Mouse (Mus musculus) layer of hippocampus, postnatal 36 days (tissue): ENCODE measurements at regions not wholly inside any gene's neighbourhood (a gene's known extent, or its start where the extent isn't known, plus 50 kb on each side); places are given as distances from the start of the nearest gene placed in this dataset.

Experiments used
- DNase-seq, 2 experiments: peaks; one replicate each; pipeline ENCODE4 v3.0.0; 2022

DNA sequence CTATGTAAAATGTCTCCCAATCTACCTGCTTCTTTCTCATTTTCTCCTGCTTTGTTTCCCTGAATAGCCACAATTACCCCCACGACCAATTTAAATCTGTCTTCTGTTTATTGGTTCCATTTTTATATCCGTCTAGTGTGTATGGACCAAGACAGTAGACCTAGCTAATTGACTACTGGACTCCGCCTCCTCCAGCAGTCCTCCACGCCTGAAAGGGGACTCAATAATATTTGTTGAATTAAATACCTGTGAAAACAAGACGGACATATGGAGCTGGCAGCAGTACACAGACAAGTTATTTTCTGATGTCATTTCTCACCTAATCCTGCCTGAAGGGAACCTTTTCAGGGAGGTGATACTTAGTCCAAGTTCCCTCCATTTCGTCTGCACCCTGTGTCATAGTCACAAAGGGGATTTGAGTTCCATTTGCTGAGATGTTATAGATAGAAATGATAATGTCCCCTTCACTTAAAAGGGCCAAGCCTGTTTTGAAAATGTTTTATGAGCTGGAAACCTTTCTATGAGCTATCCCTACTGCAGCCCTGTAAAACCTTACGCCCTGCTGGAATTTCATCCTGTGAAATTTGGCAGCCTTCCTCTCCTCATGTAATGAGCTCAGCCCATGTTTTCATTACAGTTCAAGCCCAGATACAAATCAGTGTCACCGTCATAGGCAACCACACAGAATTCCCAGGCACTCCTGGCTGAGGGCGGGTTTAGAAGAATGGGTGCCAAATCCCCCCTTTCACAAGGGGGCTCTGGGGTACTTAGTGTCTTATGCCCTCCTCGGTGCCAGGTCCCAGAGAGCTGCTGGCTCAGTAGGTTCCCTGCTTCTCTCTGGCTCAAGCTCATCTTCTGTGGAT, 391.1 kb upstream of the Id4 start:
- no peak for DNase-seq

- no peak for DNase-seq
Observed at GRCm38 (mm10) chr13:47872645-47873044, 388.4 kb upstream of the Id4 start.

- DNase-seq = no peak
Observed at GRCm38 (mm10) chr13:47892569-47892968, 368.5 kb upstream of the Id4 start.

- DNase-seq = no peak
Observed at GRCm38 (mm10) chr13:47894331-47894730, 366.7 kb upstream of the Id4 start.

DNA sequence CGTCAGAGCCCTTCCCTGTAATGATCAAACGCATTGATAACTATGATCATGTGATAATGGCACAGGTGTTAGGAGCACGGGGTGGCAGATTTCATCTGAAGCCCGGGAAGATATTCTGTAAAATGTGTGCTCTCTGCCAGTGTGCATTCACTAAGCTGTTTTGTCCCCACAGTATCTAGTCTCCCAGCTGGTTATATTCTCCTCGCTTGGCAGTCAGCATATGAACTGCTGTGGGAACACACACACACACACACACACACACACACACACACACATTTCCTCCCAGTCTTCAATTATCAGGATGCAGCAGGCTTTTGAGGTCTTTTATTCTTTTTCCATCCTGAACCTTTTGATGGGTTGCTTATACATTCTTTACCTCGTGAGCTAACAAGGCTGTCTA, 365.8 kb upstream of the Id4 start:
- DNase-seq = peak in 1 of 2 experiments; percentile 10

GRCm38 (mm10) chr13:47896646-47897045, 364.4 kb upstream of the Id4 start:
- no peak for DNase-seq

GRCm38 (mm10) chr13:47909851-47910530, 351.0 kb upstream of the Id4 start:
- DNase-seq = no peak

DNA sequence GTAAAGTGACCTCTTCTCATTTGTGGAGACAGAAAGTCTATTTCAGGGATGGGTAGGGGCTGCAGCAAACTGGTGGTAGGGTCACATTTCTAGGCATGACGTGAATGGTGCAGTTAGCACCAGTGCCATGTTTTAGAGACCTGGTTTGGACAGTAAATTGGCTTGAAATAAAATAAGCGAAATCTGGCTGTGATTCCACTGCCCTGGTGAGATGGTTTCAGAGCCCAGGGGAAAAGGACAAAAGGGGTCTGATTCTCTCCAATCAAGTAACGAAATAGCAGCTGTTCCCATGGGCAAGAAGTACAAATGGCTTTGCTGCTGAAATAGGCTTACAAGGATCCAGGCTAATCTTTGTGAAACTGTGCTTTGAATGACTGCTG, 350.5 kb upstream of the Id4 start:
- DNase-seq = no peak

- peak; percentile 69 to 71 for DNase-seq
Observed at GRCm38 (mm10) chr13:47916456-47916855, 344.6 kb upstream of the Id4 start.

DNA sequence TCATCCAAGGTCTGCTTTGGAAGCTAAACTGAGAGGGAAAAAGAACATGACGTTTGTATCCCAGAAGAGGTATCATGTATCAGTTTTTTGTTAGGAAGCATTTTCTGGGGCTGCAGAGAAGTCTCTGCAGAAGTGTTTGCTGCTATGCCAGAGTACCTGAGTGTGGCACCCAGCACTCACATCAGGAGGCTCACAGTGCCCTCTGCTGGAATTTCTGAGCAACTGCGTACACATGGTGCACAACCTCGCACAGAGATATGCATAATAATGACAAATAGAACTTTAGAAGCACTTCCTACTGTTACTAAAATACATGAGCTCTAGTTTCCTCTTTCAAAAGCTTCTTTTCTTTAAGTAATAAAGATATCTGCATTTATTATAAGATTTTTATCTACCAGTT, 343.7 kb upstream of the Id4 start:
- DNase-seq = no peak

GRCm38 (mm10) chr13:47921044-47921443, 340.0 kb upstream of the Id4 start:
- DNase-seq = no peak

DNA sequence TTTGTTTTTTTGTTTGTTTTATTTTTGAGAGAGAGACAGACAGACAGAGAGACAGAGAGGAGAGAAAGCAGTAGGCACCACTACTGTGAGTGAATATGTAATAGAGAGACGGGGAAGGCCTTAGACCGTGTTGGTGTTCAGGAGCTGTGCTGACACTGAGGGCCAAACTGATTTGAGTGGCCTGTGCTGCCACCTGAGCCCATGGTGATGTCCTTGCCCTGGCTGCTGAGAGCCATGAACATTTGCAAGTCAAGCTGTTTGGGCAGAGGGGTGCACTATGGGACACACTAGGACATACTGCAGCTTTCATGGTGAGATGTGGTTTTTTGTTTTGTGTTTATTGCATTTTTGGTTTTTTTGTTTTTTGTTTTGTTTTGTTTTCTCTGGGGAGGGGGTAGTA, 320.3 kb upstream of the Id4 start:
- DNase-seq = no peak

- peak in 1 of 2 experiments; percentile 6 for DNase-seq
Observed at GRCm38 (mm10) chr13:47942368-47942787, 318.6 kb upstream of the Id4 start.

GRCm38 (mm10) chr13:47943645-47944044, 317.4 kb upstream of the Id4 start:
- DNase-seq = no peak

- no peak for DNase-seq
Observed at GRCm38 (mm10) chr13:47948098-47948865, 312.7 kb upstream of the Id4 start.

GRCm38 (mm10) chr13:47950456-47950855, 310.6 kb upstream of the Id4 start:
- no peak for DNase-seq

DNA sequence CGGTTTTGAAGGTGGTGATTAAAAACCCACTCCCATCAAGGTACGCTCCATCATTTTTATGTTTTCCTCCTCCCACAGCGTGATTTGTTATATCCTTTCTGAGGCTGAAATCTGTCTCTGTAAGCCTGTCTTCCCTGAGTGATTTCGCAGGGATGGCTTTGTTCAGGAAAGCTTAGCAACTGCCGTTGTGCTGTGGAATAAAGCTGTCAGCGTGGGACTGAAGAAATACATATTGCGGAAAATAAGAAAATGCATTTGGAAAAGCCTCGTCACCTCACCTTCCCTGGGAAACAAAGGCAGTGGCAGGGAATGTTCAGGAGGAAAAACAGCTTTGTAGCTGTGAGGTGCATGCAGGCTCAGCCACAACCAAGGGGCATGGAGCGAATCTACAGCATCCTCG, 310.0 kb upstream of the Id4 start:
- peak in 1 of 2 experiments; percentile 2 for DNase-seq

DNA sequence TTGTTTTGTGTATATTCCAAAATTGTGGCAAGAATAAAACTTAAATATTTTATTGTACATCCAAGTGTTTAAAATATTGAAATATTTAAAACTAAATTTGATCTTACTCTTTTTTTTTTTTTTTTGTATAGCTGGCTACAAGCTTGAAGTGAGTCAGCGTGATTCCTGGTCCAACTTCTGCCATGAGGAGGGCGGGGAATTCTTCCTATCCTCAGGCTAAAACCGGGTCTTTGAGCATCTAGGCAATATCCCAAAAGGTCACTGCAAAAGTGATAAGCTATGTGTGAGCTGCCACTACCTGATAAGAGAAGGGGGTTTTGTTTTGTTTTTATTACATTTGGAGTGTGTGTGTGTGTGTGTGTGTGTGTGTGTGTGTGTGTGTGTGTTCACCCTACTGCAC, 308.1 kb upstream of the Id4 start:
- no peak for DNase-seq

- no peak for DNase-seq
Observed at GRCm38 (mm10) chr13:47953776-47954175, 307.3 kb upstream of the Id4 start.

DNA sequence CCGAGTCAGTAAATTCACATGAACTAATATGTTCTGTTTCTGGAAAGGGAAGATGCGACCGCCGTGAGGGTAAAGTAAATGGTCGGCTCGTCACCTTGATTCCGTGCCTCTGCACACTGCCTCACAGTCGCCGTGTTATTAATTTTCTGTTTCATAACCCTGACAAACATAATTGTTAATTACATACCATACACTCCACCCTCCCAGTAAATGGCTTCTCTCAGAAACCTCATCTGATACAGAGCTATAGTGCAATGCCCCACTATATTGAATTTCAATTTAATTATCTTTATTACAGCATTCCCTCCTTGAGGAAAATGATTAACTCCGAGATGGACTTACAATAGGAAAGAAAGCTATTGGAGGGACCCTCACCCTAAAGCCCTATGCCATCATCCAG, 305.5 kb upstream of the Id4 start:
- no peak for DNase-seq

GRCm38 (mm10) chr13:47957662-47958061, 303.4 kb upstream of the Id4 start:
- DNase-seq = no peak

DNA sequence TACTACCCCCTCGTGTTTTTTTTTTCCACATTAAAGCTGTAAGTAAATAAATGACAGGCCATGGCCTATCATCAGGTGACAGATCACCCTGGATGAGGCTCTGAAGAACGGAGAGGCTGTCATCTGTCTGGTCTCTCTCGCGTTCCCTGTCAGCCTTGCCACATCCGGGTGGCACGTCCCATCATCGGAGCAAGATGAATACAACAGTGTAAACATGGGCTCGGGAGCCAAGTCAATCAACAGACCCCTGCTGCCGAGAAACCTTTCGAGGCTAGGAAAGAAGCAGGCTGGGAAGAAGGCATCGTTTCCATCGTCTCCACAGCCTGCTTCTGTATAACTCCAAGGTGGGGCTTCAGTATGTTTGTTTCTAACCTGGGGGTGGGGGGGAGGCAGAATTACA, 286.8 kb upstream of the Id4 start:
- DNase-seq = no peak
